Mouse (Mus musculus) forebrain, embryonic 16.5 days (tissue): ENCODE data around the gene Kif26b. TPM values are rescaled to one million over a fixed set of nuclear protein-coding genes. Genes with fewer than 3 reads are reported as not detected.

Experiments used
- ATAC-seq: fragments of 200-750 bp; cut with Nextera tagmentation; 2 replicates; pipeline ENCODE4 v1.8.0; 2017; ENCODE audit warnings: mild to moderate bottlenecking, moderate library complexity
- H3K27ac ChIP-seq: fragments of 300-500 bp; sonication (generic); 2 replicates; pipeline ENCODE4 v1.5.1; 2014; ENCODE audit warnings: low read length, control low read depth
- H3K27me3 ChIP-seq: fragments of 300-500 bp; sonication (generic); replicated peaks from 2 replicates; pipeline ENCODE4 v1.6.1; 2014; ENCODE audit warnings: low read length; ENCODE audit not compliant: control insufficient read depth, insufficient read depth
- H3K36me3 ChIP-seq: fragments of 300-500 bp; sonication (generic); 2 replicates; pipeline ENCODE4 v1.6.1; 2014; ENCODE audit not compliant: control insufficient read depth, insufficient read depth
- H3K4me1 ChIP-seq: fragments of 300-500 bp; sonication (generic); replicated peaks from 2 replicates; pipeline ENCODE4 v1.6.1; 2014; ENCODE audit warnings: low read length; ENCODE audit not compliant: control insufficient read depth, insufficient read depth
- H3K4me2 ChIP-seq: fragments of 300-500 bp; sonication (generic); 2 replicates; pipeline ENCODE4 v1.6.1; 2014; ENCODE audit warnings: mild to moderate bottlenecking, low read length, control low read depth
- H3K4me3 ChIP-seq: fragments of 300-500 bp; sonication (generic); replicated peaks from 2 replicates; pipeline ENCODE4 v1.5.1; 2014; ENCODE audit warnings: mild to moderate bottlenecking, low read length, control low read depth
- H3K9ac ChIP-seq: fragments of 300-500 bp; sonication (generic); replicated peaks from 2 replicates; pipeline ENCODE4 v1.6.1; 2014; ENCODE audit warnings: low read depth, low read length, control low read depth
- H3K9me3 ChIP-seq: fragments of 300-500 bp; sonication (generic); 2 replicates; pipeline ENCODE4 v1.6.1; 2016; ENCODE audit warnings: low read length; ENCODE audit not compliant: control insufficient read depth
- WGBS: fragments of 180-500 bp; shearing (Covaris S2); extraction: QIAGEN DNeasy Blood & Tissue Kit; methylation state at CpG from one replicate; pipeline ENCODE4 v1.1.7; 2014; 5-methylcytosine and 5-hydroxymethylcytosine counted together
- polyA plus RNA-seq: library from polyadenylated mRNA; unstranded; fragments of >200 nt; fragmentation: Nextera tagmentation; extraction: Ambion mirVana; gene quantifications from 2 replicates; pipeline ENCODE4 v1.2.1, GENCODE M21; 2015

Kif26b gene
- polyA plus RNA-seq, 1 experiment from 2014 or later, result 5.3 TPM

DNA sequence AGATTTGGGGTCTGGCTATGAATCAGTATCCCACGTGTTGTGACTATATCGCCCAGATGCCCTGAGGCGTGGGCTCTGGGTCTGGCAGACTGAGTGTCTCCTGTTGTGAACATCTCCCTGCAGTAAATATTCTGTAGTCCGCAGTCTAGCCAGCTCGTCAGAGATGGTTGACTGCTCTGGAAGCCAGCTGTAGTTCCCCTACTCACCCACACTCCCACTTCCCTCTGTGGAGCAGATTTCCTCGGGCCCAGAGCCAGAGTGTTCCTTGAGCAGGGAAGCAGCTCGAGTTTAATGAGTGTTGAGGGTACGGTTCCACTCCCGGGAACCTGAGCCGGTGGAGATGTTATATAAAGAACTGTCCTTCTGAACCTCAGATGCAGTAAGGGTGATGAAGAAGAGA lies 154.7 kb downstream of the Kif26b start:
- H3K27me3 ChIP-seq, result no peaks in the 10 kb centered on the region
- H3K4me3 ChIP-seq, result no peak overlapping the region
- H3K9me3 ChIP-seq, result no peaks in the 10 kb centered on the region
- no peak overlapping the region for H3K9ac ChIP-seq
- H3K4me1 ChIP-seq, result no peaks in the 10 kb centered on the region
- no peaks in the 10 kb centered on the region for H3K36me3 ChIP-seq
- no peak overlapping the region for H3K27ac ChIP-seq
- no peak overlapping the region for H3K4me2 ChIP-seq
- 60% methylated on average over 10 of the region's 10 CpGs for WGBS
- 0 out of 2 replicates have a peak, but pooled peaks have one; percentile 33 for ATAC-seq

DNA sequence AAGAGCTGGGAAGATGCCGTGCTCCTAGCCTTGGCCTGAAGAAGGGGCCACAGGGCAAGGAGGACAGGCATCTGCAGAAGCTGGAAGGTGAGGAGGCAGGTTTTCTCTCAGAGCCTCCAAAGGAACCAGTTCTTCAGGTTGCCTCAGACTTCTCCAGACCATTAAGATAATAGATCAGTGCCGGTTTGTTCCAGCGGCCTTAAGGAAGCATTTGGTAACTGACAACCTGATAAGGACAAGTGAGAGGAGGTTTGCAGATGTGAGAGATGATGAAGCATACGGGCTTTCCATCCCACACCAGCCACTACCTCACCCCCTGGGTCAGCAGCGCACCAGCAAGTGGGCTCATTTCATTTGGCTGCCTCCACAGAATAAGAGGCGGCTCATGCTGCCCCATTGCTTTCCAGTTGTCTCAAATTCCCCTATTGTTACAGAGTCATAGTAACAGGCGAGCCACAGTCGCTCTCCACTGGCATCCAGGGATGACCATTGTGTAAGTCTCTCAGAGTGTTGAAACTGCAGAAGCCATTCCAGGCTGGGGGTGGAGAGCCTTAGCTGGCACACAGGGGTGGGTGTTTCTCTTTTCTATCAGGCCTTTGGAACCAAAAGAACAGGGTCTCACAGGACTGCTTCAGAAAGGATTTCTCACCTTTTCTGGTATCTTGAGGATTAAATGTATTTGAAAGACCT lies 156.2 kb downstream of the Kif26b start:
- no peaks in the 10 kb centered on the region for H3K4me1 ChIP-seq
- no peaks in the 10 kb centered on the region for H3K27me3 ChIP-seq
- H3K4me3 ChIP-seq, result no peak overlapping the region
- no peak for ATAC-seq
- no peak overlapping the region for H3K9ac ChIP-seq
- 41% methylated on average over 8 of the region's 8 CpGs for WGBS
- no peak overlapping the region for H3K27ac ChIP-seq
- H3K36me3 ChIP-seq, result no peaks in the 10 kb centered on the region
- H3K9me3 ChIP-seq, result no peaks in the 10 kb centered on the region
- no peak overlapping the region for H3K4me2 ChIP-seq

DNA sequence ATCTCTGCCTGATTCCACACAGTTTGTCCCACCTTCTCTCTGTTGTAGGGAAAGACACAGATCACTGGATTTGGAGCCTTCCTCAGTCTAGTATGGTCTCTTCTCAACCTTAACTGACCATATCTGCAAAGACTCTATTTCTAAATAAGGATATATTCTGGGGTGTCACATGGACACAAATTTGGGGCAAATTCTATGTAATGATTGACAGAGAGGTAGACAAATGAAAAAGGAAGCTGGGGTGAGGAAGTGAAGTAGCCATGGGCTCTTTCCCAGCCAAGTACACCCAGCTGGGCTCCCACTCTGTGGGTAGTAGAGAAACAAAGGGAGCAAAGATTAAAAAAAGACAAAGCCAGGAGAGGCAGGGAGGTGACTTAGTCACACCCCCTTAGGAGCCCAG lies 158.0 kb downstream of the Kif26b start:
- Histone ChIP-seq H3K36me3 (no peaks in the 10 kb centered on the region), H3K27ac (no peak overlapping the region), H3K9me3 (no peaks in the 10 kb centered on the region), H3K4me2 (no peak overlapping the region), H3K27me3 (no peaks in the 10 kb centered on the region), H3K4me1 (no peaks in the 10 kb centered on the region), H3K4me3 (no peak overlapping the region), H3K9ac (no peak overlapping the region)
- no peak for ATAC-seq

- 54% methylated on average over 4 of the region's 4 CpGs for WGBS
- Histone ChIP-seq H3K27me3 (no peaks in the 10 kb centered on the region), H3K9me3 (no peaks in the 10 kb centered on the region), H3K4me3 (no peak overlapping the region), H3K4me2 (no peak overlapping the region), H3K9ac (no peak overlapping the region), H3K27ac (no peak overlapping the region), H3K36me3 (no peaks in the 10 kb centered on the region), H3K4me1 (no peaks in the 10 kb centered on the region)
- no peak for ATAC-seq
Measured at GRCm38 (mm10) chr1:178689512-178689911, 160.6 kb downstream of the Kif26b start.

DNA sequence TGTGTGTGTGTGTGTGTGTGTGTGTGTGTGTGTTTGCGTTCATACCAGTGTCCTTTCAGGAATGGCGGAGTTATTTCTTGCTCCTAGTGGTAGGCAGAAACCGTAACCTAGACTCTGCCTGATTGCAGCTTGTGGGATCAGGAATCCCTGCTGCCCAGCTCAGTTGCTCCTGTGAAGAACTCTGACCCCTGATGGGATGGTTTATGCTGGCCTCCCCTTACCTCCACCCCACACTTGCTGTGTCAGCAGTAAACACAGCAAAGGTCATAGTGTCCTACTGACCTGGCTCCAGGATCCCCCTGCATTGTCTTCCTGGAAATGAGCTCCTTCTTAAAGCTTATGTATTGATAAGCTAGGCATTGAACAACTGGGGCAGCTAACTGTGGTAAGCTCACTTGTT lies 162.8 kb downstream of the Kif26b start:
- Histone ChIP-seq H3K9ac (no peak overlapping the region), H3K27me3 (no peaks in the 10 kb centered on the region), H3K27ac (no peak overlapping the region), H3K9me3 (no peaks in the 10 kb centered on the region), H3K4me3 (no peak overlapping the region), H3K36me3 (no peaks in the 10 kb centered on the region), H3K4me1 (no peaks in the 10 kb centered on the region), H3K4me2 (no peak overlapping the region)
- 82% methylated on average over 3 of the region's 3 CpGs for WGBS
- no peak for ATAC-seq

GRCm38 (mm10) chr1:178700102-178700501 lies 171.2 kb downstream of the Kif26b start:
- no peak for ATAC-seq
- Histone ChIP-seq H3K36me3 (no peaks in the 10 kb centered on the region), H3K27ac (no peak overlapping the region), H3K9me3 (no peaks in the 10 kb centered on the region), H3K9ac (no peak overlapping the region), H3K4me2 (no peak overlapping the region), H3K27me3 (no peaks in the 10 kb centered on the region), H3K4me3 (no peak overlapping the region), H3K4me1 (no peaks in the 10 kb centered on the region)
- WGBS, result 47% methylated on average over 4 of the region's 4 CpGs

DNA sequence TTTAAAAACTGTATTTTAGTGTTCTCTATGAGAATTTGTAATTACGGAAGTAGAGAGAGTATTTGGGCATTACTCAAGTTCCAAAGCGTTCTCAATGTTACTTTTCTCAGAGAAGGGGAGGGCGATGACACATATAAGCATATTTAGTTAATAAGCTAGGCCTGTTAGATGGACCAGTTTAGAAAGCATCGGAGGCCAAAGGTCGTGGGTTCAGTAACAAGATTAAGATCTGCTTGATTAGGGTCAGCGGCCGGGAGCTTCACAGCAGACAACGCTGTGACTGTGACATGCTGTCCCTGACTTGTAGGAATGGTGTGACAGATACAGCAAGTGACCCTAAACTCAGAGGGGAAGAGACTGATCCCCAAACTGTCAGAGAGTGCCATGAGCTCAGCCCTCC lies 174.6 kb downstream of the Kif26b start:
- 67% methylated on average over 8 of the region's 8 CpGs for WGBS
- no peak for ATAC-seq
- Histone ChIP-seq H3K36me3 (no peaks in the 10 kb centered on the region), H3K4me3 (no peak overlapping the region), H3K9me3 (no peaks in the 10 kb centered on the region), H3K4me1 (no peaks in the 10 kb centered on the region), H3K27me3 (no peaks in the 10 kb centered on the region), H3K9ac (no peak overlapping the region), H3K27ac (no peak overlapping the region), H3K4me2 (no peak overlapping the region)

DNA sequence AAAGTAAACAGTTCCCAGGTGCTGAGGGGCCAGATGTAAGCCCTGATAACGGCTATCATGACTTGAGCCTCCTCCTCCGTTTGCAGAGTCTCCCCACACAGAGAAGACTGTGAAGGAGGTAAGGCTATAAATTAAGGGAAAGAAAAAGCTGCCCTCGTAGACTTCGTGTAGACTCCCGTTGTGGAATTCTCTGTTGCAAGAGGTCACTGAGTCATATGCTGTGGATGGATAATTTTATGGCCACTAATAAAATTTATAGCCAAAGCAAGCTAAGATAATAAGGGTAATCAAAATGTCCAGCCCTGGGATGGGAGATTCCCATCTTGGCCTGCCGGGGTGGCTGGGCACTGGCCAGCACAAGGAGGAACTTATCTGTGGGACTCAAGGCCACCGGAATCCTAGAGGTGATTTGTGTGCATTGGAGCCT lies 179.0 kb downstream of the Kif26b start:
- H3K27ac ChIP-seq, result no peak overlapping the region
- no peaks in the 10 kb centered on the region for H3K36me3 ChIP-seq
- H3K4me1 ChIP-seq, result no peaks in the 10 kb centered on the region
- H3K27me3 ChIP-seq, result no peaks in the 10 kb centered on the region
- WGBS, result 82% methylated on average over 7 of the region's 7 CpGs
- H3K4me2 ChIP-seq, result no peak overlapping the region
- no peak overlapping the region for H3K9ac ChIP-seq
- no peak for ATAC-seq
- H3K9me3 ChIP-seq, result no peaks in the 10 kb centered on the region
- no peak overlapping the region for H3K4me3 ChIP-seq

DNA sequence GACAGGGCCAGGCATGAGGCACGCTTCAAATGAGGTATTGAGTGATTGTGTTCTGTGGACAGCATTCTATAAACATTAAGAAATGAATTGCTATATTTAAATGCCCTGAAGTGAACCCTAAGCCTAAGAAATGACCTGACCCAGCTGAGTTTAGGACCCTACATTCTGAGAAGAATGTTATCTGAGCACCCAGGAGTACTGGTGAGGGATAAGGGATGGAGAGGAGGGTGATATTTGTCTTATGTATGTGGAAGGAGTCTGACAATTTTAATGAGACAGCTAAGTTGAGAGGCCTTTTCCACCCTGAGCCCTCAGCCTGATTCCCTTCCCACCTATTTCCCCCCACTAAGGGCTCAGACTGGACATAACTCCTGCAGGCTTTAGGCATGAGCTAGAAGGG lies 179.4 kb downstream of the Kif26b start:
- no peaks in the 10 kb centered on the region for H3K4me1 ChIP-seq
- ATAC-seq, result no peak
- H3K9me3 ChIP-seq, result no peaks in the 10 kb centered on the region
- no peaks in the 10 kb centered on the region for H3K27me3 ChIP-seq
- H3K4me3 ChIP-seq, result no peak overlapping the region
- no peak overlapping the region for H3K9ac ChIP-seq
- no peak overlapping the region for H3K4me2 ChIP-seq
- 91% methylated on average over 1 of the region's 1 CpGs for WGBS
- H3K27ac ChIP-seq, result no peak overlapping the region
- H3K36me3 ChIP-seq, result no peaks in the 10 kb centered on the region
